Mouse (Mus musculus): Measurements from ENCODE around the gene Rps6ka5.

GRCm38 (mm10) chr12:100752977-100753376 is 26.2 kb upstream of the Rps6ka5 start:
- TF ChIP-seq CTCF (IDR thresholded peaks at IDR 0.05; ENCODE audit: insufficient read depth, low read length) (no peak), POLR2A (IDR thresholded peaks at IDR 0.05; ENCODE audit: borderline replicate concordance, extremely low read depth, low read depth, low read length) (no peak)
